Mouse (Mus musculus) thymus, adult 2 months (tissue): ENCODE results near the gene Slc8a1. TPM values are rescaled to one million over a fixed set of nuclear protein-coding genes. Genes with fewer than 3 reads are reported as not detected.

Experiments used
- DNase-seq: peaks from one replicate; pipeline ENCODE4 v3.0.0; 2021
- H3K27ac ChIP-seq: fragments of 200-500 bp; 2 replicates; pipeline ENCODE4 v1.5.1; 2012; ENCODE audit warnings: low read length, control low read depth; ENCODE audit not compliant: control insufficient read depth, insufficient read depth
- H3K27me3 ChIP-seq: fragments of 200-500 bp; 2 replicates; pipeline ENCODE4 v1.6.1; 2012; ENCODE audit warnings: mild to moderate bottlenecking, low read length, moderate library complexity, mixed read lengths; ENCODE audit not compliant: control insufficient read depth, insufficient read depth
- H3K36me3 ChIP-seq: fragments of 200-500 bp; 2 replicates; pipeline ENCODE4 v1.6.1; 2012; ENCODE audit warnings: mild to moderate bottlenecking, low read length, moderate library complexity; ENCODE audit not compliant: control insufficient read depth, insufficient read depth
- H3K4me1 ChIP-seq: fragments of 200-500 bp; replicated peaks from 2 replicates; pipeline ENCODE4 v1.6.1; 2012; ENCODE audit warnings: low read length; ENCODE audit not compliant: control insufficient read depth, insufficient read depth
- H3K4me3 ChIP-seq: fragments of 200-500 bp; 2 replicates; pipeline ENCODE4 v1.5.1; 2012; ENCODE audit warnings: mild to moderate bottlenecking, low read length, control low read depth, moderate library complexity; ENCODE audit not compliant: control insufficient read depth, insufficient read depth
- CTCF ChIP-seq: fragments of 200-500 bp; IDR thresholded peaks from 2 replicates; pipeline ENCODE4 v1.5.1; 2012; ENCODE audit warnings: mild to moderate bottlenecking, control low read depth, low read length, moderate library complexity, borderline replicate concordance; ENCODE audit not compliant: control insufficient read depth, poor library complexity, insufficient read depth; ENCODE audit errors: extremely low read depth
- POLR2A ChIP-seq: fragments of 200-500 bp; IDR thresholded peaks from 2 replicates; pipeline ENCODE4 v1.6.1; 2012; ENCODE audit warnings: mild to moderate bottlenecking, low read length, control low read depth, moderate library complexity; ENCODE audit not compliant: control insufficient read depth, poor library complexity, insufficient read depth; ENCODE audit errors: extremely low read depth
- WGBS: fragments of 180-500 bp; shearing (Covaris S2); methylation state at CpG from one replicate; pipeline ENCODE4 v1.1.7; 2018; 5-methylcytosine and 5-hydroxymethylcytosine counted together
- polyA plus RNA-seq: library from polyadenylated mRNA; depleted of rRNA; stranded (reverse); fragments of >200 nt; gene quantifications from 2 replicates; pipeline ENCODE4 v1.2.3, GENCODE M21; 2012

Gene Slc8a1
- polyA plus RNA-seq, 1 experiment: 3.1 TPM

- no peak for TF ChIP-seq POLR2A
- TF ChIP-seq CTCF: no peak
- no peak overlapping the region for H3K4me3 ChIP-seq
- no peak for DNase-seq
- H3K4me1 ChIP-seq: no peaks in the 10 kb centered on the region
- H3K27ac ChIP-seq: no peak overlapping the region
- no peaks in the 10 kb centered on the region for H3K36me3 ChIP-seq
- 90% methylated on average over 1 of the region's 1 CpGs for WGBS
- H3K27me3 ChIP-seq: no peaks in the 10 kb centered on the region
Observed at GRCm38 (mm10) chr17:81486388-81486787, 251.8 kb downstream of the Slc8a1 start.

- Histone ChIP-seq H3K4me1 (0 out of 2 replicates have a peak, but pooled peaks cover 4% of the 10 kb centered on the region), H3K36me3 (no peaks in the 10 kb centered on the region), H3K27ac (no peak overlapping the region), H3K4me3 (no peak overlapping the region), H3K27me3 (no peaks in the 10 kb centered on the region)
- no peak for DNase-seq
- 94% methylated on average over 11 of the region's 11 CpGs for WGBS
- TF ChIP-seq CTCF (no peak), POLR2A (no peak)
Observed at GRCm38 (mm10) chr17:81481843-81482490, 256.2 kb downstream of the Slc8a1 start.

- TF ChIP-seq POLR2A: no peak
- TF ChIP-seq CTCF: no peak
- H3K27ac ChIP-seq: no peak overlapping the region
Observed at GRCm38 (mm10) chr17:81480351-81481161, 257.6 kb downstream of the Slc8a1 start.

DNA sequence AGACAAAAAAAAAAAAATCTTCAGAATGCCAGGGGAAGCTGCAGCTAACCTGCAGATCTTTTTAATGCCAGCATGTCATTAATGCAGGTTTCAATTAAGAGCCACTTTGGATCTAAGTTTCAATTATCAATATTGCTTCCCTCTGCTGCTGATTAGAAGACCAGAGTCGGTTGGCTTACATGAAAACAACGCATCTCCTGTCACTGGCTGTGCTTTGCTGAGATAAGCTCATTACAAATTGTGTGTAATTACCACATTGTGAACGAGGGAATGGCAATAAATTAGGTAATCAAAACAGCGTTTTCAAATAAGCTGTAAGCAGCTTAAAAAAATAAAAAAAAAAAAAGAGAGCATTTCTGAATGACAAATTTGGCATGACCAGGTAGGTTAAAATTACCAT, 258.4 kb downstream of the Slc8a1 start:
- Histone ChIP-seq H3K4me3 (no peak overlapping the region), H3K36me3 (no peaks in the 10 kb centered on the region), H3K27me3 (no peaks in the 10 kb centered on the region), H3K27ac (no peak overlapping the region), H3K4me1 (0 out of 2 replicates have a peak, but pooled peaks cover 4% of the 10 kb centered on the region)
- 85% methylated on average over 4 of the region's 4 CpGs for WGBS
- no peak for DNase-seq
- no peak for TF ChIP-seq POLR2A
- TF ChIP-seq CTCF: no peak

More at GRCm38 (mm10) chr17:81480351-81481161, 257.6 kb downstream of the Slc8a1 start:
- DNase-seq: peak; percentile 2
- H3K36me3 ChIP-seq: no peaks in the 10 kb centered on the region
- WGBS: 53% methylated on average over 21 of the region's 21 CpGs
- H3K4me3 ChIP-seq: no peak overlapping the region
- 0 out of 2 replicates have a peak, but pooled peaks cover 4% of the 10 kb centered on the region for H3K4me1 ChIP-seq
- H3K27me3 ChIP-seq: no peaks in the 10 kb centered on the region

GRCm38 (mm10) chr17:81477420-81477819, 260.8 kb downstream of the Slc8a1 start:
- Histone ChIP-seq H3K27me3 (no peaks in the 10 kb centered on the region), H3K27ac (no peak overlapping the region), H3K36me3 (no peaks in the 10 kb centered on the region), H3K4me1 (0 out of 2 replicates have a peak, but pooled peaks cover 4% of the 10 kb centered on the region), H3K4me3 (no peak overlapping the region)
- WGBS: 80% methylated on average over 1 of the region's 1 CpGs
- DNase-seq: no peak
- TF ChIP-seq CTCF: no peak
- no peak for TF ChIP-seq POLR2A

DNA sequence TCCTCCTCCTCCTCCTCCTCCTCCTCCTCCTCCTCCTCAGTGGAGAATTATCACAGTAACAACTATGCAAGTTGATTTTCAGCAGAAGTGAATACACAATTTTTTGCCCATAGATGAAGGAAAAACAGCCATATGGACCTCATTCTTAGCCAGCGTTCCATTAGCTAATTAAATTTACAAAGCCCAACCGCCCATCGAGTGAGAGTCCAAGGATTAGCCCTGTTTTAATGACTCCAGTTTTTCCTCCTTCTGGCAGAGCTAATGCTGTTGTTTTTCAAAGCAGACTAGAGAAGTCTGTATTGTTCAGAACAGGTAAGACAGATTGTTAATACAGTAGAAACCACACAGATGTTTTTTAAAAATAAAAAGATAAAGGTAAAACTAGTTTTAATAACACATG, 264.8 kb downstream of the Slc8a1 start:
- no peaks in the 10 kb centered on the region for H3K36me3 ChIP-seq
- H3K27me3 ChIP-seq: no peaks in the 10 kb centered on the region
- no peaks in the 10 kb centered on the region for H3K4me1 ChIP-seq
- TF ChIP-seq POLR2A: no peak
- TF ChIP-seq CTCF: no peak
- no peak for DNase-seq
- no peak overlapping the region for H3K27ac ChIP-seq
- 94% methylated on average over 3 of the region's 3 CpGs for WGBS
- no peak overlapping the region for H3K4me3 ChIP-seq
